Mouse (Mus musculus): ENCODE results near the gene Armcx2. TPM values are rescaled to one million over a fixed set of nuclear protein-coding genes. Genes with fewer than 3 reads are reported as not detected.
A peak's percentile ranks its signal among the peaks of the same experiment; 100 is the strongest.

The Armcx2 gene
- 46.2 and 47.9 TPM in 2 replicates for total RNA-seq (2014; rRNA removed; ENCODE audit: low replicate concordance)
- 23.6 and 24.3 TPM in 2 replicates for polyA plus RNA-seq (2015; fragmentation: Nextera tagmentation; extraction: Ambion mirVana)

DNA sequence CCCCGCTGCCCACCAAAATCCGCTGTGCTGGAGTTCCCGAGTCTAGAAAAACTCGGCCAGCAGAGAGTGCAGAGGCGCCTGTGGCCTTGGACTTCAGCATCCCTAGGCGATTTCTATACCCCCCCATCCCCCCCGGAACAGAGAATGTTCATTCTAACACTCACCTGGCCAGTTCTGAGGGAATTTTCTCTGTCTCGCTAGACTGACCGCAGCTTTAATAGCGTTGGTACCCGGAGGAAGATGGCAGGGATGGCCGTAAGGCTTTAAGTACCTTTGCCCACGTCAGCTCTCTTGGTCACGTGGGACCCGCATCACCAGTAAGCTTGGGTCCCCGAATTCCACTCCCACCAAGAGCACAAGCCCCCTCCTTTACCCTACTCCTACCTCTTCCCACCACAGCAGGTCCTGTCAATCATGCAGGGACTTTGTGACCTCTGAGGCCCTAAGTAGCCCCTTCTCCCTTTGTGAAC, at the start of gene Armcx2:
Armcx2 (minus strand) TSS at position 467 of the 470 bp plus-strand sequence.
- WGBS, result 14% methylated on average over 16 of the region's 16 CpGs

DNA sequence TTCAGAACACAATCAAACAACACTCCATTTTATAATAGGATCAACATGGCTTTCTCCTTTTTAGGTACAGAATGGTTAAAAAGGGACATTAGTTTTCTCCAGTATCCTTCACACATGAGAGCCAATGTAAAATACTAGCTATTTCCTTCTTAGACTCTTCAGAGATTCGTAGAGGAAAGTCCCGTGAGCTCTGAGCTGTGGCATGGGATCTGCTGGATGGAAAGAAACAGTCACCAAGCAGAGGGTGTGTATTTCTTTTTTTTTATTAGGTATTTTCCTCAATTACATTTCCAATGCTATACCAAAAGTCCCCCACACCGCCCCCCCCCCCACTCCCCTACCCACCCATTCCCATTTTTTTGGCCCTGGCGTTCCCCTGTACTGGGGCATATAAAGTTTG, 40.6 kb upstream of the Armcx2 start:
- no peak for ATAC-seq (ENCODE audit: insufficient read depth, low read depth)
- WGBS, result 61% methylated on average over 3 of the region's 4 CpGs

More for the DNA sequence above, at the start of gene Armcx2:
- DNase-seq (ENCODE audit: low spot score) (peak; percentile 58), ATAC-seq (ENCODE audit: insufficient read depth, low read depth) (peak; percentile 88)
- no peaks in the 10 kb centered on the region for H3K9me3 ChIP-seq (replicated peaks; ENCODE audit: control insufficient read depth, low read length)
- peaks cover 10% of the 10 kb centered on the region; the same call in 1 of the 2 replicates for H3K36me3 ChIP-seq (replicated peaks; ENCODE audit: control insufficient read depth, insufficient read depth, low read length)
- peak within 1 kb of the TSS; percentile 48; the same call in 1 of the 2 replicates for H3K9ac ChIP-seq (replicated peaks; ENCODE audit: low read depth, low read length)
- no peak for TF ChIP-seq CTCF (IDR thresholded peaks at IDR 0.05; ENCODE audit: low read depth)
- TF ChIP-seq EP300 (IDR thresholded peaks at IDR 0.05; ENCODE audit: low read depth), result no peak
- H3K4me3 ChIP-seq (ENCODE audit: low read depth, low read length), result peak within 1 kb of the TSS; percentile 66
- H3K27ac ChIP-seq (ENCODE audit: low read depth), result peak within 1 kb of the TSS; percentile 54
- peak within 1 kb of the TSS; percentile 81 for H3K4me2 ChIP-seq (ENCODE audit: low read depth, low read length)
- H3K4me1 ChIP-seq (ENCODE audit: control insufficient read depth, insufficient read depth), result no peaks in the 10 kb centered on the region
- H3K27me3 ChIP-seq (ENCODE audit: control insufficient read depth, insufficient read depth, low read length), result no peaks in the 10 kb centered on the region

DNA sequence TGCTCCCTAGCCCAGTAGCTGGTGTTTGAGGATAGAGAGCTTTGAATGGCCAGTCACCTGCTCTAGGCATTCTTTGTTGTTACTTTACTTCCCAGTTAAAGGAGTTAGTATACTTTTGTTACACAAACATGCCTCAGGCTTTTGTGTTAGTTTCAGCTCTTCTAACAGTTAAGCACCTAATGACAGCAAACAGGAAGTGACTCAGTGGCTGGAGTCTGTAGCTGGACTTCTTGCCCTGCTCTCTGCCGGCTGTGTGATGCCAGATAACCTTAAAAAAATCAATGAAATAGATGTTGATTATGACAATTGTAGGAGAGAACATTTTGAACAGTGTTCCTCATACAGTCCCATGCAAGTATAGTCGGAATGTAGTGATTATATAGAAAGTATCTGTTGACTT, 35.4 kb upstream of the Armcx2 start:
- no peak overlapping the region for H3K27ac ChIP-seq (ENCODE audit: low read depth)
- no peak overlapping the region for H3K4me2 ChIP-seq (ENCODE audit: low read depth, low read length)
- no peaks in the 10 kb centered on the region for H3K4me1 ChIP-seq (ENCODE audit: control insufficient read depth, insufficient read depth)
- TF ChIP-seq CTCF (IDR thresholded peaks at IDR 0.05; ENCODE audit: low read depth) (no peak), EP300 (IDR thresholded peaks at IDR 0.05; ENCODE audit: low read depth) (no peak)
- 34% methylated on average over 2 of the region's 2 CpGs for WGBS
- no peak overlapping the region for H3K4me3 ChIP-seq (ENCODE audit: low read depth, low read length)
- ATAC-seq (ENCODE audit: insufficient read depth, low read depth), result no peak
- H3K9me3 ChIP-seq (replicated peaks; ENCODE audit: control insufficient read depth, low read length), result no peaks in the 10 kb centered on the region
- no peaks in the 10 kb centered on the region for H3K36me3 ChIP-seq (replicated peaks; ENCODE audit: control insufficient read depth, insufficient read depth, low read length)
- no peaks in the 10 kb centered on the region for H3K27me3 ChIP-seq (ENCODE audit: control insufficient read depth, insufficient read depth, low read length)
- no peak for DNase-seq (ENCODE audit: low spot score)
- no peak overlapping the region for H3K9ac ChIP-seq (replicated peaks; ENCODE audit: low read depth, low read length)

More for the DNA sequence above, 40.6 kb upstream of the Armcx2 start:
- Histone ChIP-seq H3K4me3 (ENCODE audit: low read depth, low read length) (no peak overlapping the region), H3K27me3 (ENCODE audit: control insufficient read depth, insufficient read depth, low read length) (no peaks in the 10 kb centered on the region), H3K9me3 (replicated peaks; ENCODE audit: control insufficient read depth, low read length) (no peaks in the 10 kb centered on the region), H3K27ac (ENCODE audit: low read depth) (no peak overlapping the region), H3K4me1 (ENCODE audit: control insufficient read depth, insufficient read depth) (no peaks in the 10 kb centered on the region), H3K4me2 (ENCODE audit: low read depth, low read length) (no peak overlapping the region), H3K36me3 (replicated peaks; ENCODE audit: control insufficient read depth, insufficient read depth, low read length) (no peaks in the 10 kb centered on the region), H3K9ac (replicated peaks; ENCODE audit: low read depth, low read length) (no peak overlapping the region)
- no peak for TF ChIP-seq CTCF (IDR thresholded peaks at IDR 0.05; ENCODE audit: low read depth)
- no peak for TF ChIP-seq EP300 (IDR thresholded peaks at IDR 0.05; ENCODE audit: low read depth)
- no peak for DNase-seq (ENCODE audit: low spot score)

DNA sequence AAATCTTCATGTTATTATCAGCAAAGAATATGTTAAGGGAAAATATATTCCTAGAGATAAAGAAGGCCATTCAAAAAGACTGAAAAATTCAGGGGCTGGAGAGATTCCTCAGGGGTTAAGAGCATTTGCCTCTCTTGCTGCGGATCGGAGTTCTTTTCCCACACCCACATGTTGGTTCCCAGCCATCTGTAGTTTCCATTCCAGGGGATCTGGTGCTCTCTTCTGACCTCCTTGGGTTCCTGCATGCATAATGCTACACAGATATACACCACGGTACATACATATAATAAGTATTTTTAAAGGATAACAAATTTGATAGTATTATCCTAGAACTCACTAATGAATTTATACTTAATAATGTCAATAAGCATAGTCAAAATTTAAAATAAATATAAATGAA, 21.5 kb upstream of the Armcx2 start:
- Histone ChIP-seq H3K27me3 (ENCODE audit: control insufficient read depth, insufficient read depth, low read length) (no peaks in the 10 kb centered on the region), H3K36me3 (replicated peaks; ENCODE audit: control insufficient read depth, insufficient read depth, low read length) (no peaks in the 10 kb centered on the region), H3K27ac (ENCODE audit: low read depth) (no peak overlapping the region), H3K9ac (replicated peaks; ENCODE audit: low read depth, low read length) (no peak overlapping the region), H3K4me2 (ENCODE audit: low read depth, low read length) (no peak overlapping the region), H3K4me1 (ENCODE audit: control insufficient read depth, insufficient read depth) (no peaks in the 10 kb centered on the region), H3K4me3 (ENCODE audit: low read depth, low read length) (no peak overlapping the region), H3K9me3 (replicated peaks; ENCODE audit: control insufficient read depth, low read length) (no peaks in the 10 kb centered on the region)
- TF ChIP-seq CTCF (IDR thresholded peaks at IDR 0.05; ENCODE audit: low read depth) (peak; percentile 53), EP300 (IDR thresholded peaks at IDR 0.05; ENCODE audit: low read depth) (no peak)
- 38% methylated on average over 3 of the region's 3 CpGs for WGBS
- ATAC-seq (ENCODE audit: insufficient read depth, low read depth), result no peak
- DNase-seq (ENCODE audit: low spot score), result no peak

DNA sequence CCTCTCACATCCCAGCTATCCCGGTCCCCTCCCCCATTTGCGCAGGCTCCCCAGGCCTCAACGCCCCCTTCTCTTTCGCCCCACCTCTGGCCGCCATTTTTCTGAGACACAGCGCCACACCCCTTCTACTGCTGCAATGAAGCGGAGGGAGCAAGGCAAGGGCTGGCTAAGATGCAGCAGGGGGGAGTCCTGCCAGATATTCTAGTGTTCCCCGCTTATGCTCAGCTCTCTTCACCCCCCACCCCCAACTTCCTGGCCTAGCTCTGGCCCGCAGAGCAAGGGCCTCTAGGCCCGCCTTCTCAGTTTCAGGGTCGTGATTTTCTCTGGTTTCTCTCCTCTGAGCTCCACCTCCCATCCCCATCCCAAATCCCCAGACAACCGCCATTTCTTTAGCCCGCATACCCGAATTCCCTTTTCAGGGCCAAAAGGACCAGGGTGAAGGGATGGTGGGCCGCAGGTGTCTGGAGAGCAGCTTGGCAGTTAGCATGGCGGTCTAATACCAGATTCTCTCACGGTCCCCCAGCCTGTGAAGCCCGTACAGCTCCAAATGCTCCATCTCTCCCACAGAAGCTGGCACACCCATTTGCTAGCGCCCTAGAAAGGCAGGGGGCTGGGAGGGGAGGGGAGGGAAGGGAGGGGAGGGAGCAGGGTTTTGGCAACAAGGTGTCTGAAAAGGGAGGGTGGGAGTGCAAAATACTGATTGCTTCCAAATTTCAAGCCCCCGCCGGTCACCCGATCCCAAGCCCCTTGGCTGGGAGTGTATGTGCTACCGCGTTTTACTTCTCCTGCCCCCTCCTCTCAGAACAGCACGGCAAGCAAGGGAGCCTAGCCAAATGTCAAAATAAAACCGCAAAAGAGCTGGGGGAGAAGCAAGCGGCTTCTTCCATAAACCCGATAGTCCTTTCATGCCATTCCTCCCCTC, 927 bp downstream of the Armcx2 start:
- Histone ChIP-seq H3K27me3 (ENCODE audit: control insufficient read depth, insufficient read depth, low read length) (no peaks in the 10 kb centered on the region), H3K4me3 (ENCODE audit: low read depth, low read length) (peak overlapping the region; percentile 66), H3K4me2 (ENCODE audit: low read depth, low read length) (peak overlapping the region; percentile 81), H3K36me3 (replicated peaks; ENCODE audit: control insufficient read depth, insufficient read depth, low read length) (peaks cover 10% of the 10 kb centered on the region; the same call in 1 of the 2 replicates), H3K9me3 (replicated peaks; ENCODE audit: control insufficient read depth, low read length) (no peaks in the 10 kb centered on the region), H3K9ac (replicated peaks; ENCODE audit: low read depth, low read length) (peak overlapping the region; percentile 48; the same call in 1 of the 2 replicates), H3K4me1 (ENCODE audit: control insufficient read depth, insufficient read depth) (no peaks in the 10 kb centered on the region), H3K27ac (ENCODE audit: low read depth) (peak overlapping the region; percentile 54)
- TF ChIP-seq CTCF (IDR thresholded peaks at IDR 0.05; ENCODE audit: low read depth) (no peak), EP300 (IDR thresholded peaks at IDR 0.05; ENCODE audit: low read depth) (no peak)
- WGBS, result 12% methylated on average over 28 of the region's 28 CpGs
- DNase-seq (ENCODE audit: low spot score), result peak; percentile 15
- ATAC-seq (ENCODE audit: insufficient read depth, low read depth), result peak; percentile 54
